Mouse (Mus musculus) thymus, adult 2 months (tissue): ENCODE measurements around the gene Ccnyl1. TPM values are rescaled to one million over a fixed set of nuclear protein-coding genes. Genes with fewer than 3 reads are reported as not detected.
A peak's percentile ranks its signal among the peaks of the same experiment; 100 is the strongest.
"Not testable (repeated sequence)": the region's sequence is repeated elsewhere in the genome, so short reads cannot be mapped to it uniquely, and the experiment has no call there.

Experiments
- DNase-seq: peaks from one replicate; pipeline ENCODE4 v3.0.0; 2021
- H3K27ac ChIP-seq: fragments of 200-500 bp; 2 replicates; pipeline ENCODE4 v1.5.1; 2012; ENCODE audit warnings: low read length, control low read depth; ENCODE audit not compliant: control insufficient read depth, insufficient read depth
- H3K27me3 ChIP-seq: fragments of 200-500 bp; 2 replicates; pipeline ENCODE4 v1.6.1; 2012; ENCODE audit warnings: mild to moderate bottlenecking, low read length, moderate library complexity, mixed read lengths; ENCODE audit not compliant: control insufficient read depth, insufficient read depth
- H3K36me3 ChIP-seq: fragments of 200-500 bp; 2 replicates; pipeline ENCODE4 v1.6.1; 2012; ENCODE audit warnings: mild to moderate bottlenecking, low read length, moderate library complexity; ENCODE audit not compliant: control insufficient read depth, insufficient read depth
- H3K4me1 ChIP-seq: fragments of 200-500 bp; replicated peaks from 2 replicates; pipeline ENCODE4 v1.6.1; 2012; ENCODE audit warnings: low read length; ENCODE audit not compliant: control insufficient read depth, insufficient read depth
- H3K4me3 ChIP-seq: fragments of 200-500 bp; 2 replicates; pipeline ENCODE4 v1.5.1; 2012; ENCODE audit warnings: mild to moderate bottlenecking, low read length, control low read depth, moderate library complexity; ENCODE audit not compliant: control insufficient read depth, insufficient read depth
- CTCF ChIP-seq: fragments of 200-500 bp; IDR thresholded peaks from 2 replicates; pipeline ENCODE4 v1.5.1; 2012; ENCODE audit warnings: mild to moderate bottlenecking, control low read depth, low read length, moderate library complexity, borderline replicate concordance; ENCODE audit not compliant: control insufficient read depth, poor library complexity, insufficient read depth; ENCODE audit errors: extremely low read depth
- POLR2A ChIP-seq: fragments of 200-500 bp; IDR thresholded peaks from 2 replicates; pipeline ENCODE4 v1.6.1; 2012; ENCODE audit warnings: mild to moderate bottlenecking, low read length, control low read depth, moderate library complexity; ENCODE audit not compliant: control insufficient read depth, poor library complexity, insufficient read depth; ENCODE audit errors: extremely low read depth
- WGBS: fragments of 180-500 bp; shearing (Covaris S2); methylation state at CpG from one replicate; pipeline ENCODE4 v1.1.7; 2018; 5-methylcytosine and 5-hydroxymethylcytosine counted together
- polyA plus RNA-seq: library from polyadenylated mRNA; depleted of rRNA; stranded (reverse); fragments of >200 nt; gene quantifications from 2 replicates; pipeline ENCODE4 v1.2.3, GENCODE M21; 2012; rRNA removed

The Ccnyl1 gene
- 13.2 and 19.1 TPM in 2 replicates for polyA plus RNA-seq

GRCm38 (mm10) chr1:64690213-64691013 lies at the start of gene Ccnyl1:
Gene Ccnyl1, plus strand, starts transcription at chr1:64690455.
- no peaks in the 10 kb centered on the region for H3K36me3 ChIP-seq
- no peaks in the 10 kb centered on the region for H3K27me3 ChIP-seq
- no peak within 1 kb of the TSS for H3K27ac ChIP-seq
- peaks cover 2% of the 10 kb centered on the region; the same call in 1 of the 2 replicates for H3K4me1 ChIP-seq
- H3K4me3 ChIP-seq: peak within 1 kb of the TSS; percentile 74
- 5% methylated on average over 71 of the region's 71 CpGs for WGBS
- TF ChIP-seq POLR2A: peak; percentile 59
- no peak for TF ChIP-seq CTCF
- peak; percentile 99 for DNase-seq

- TF ChIP-seq CTCF (no peak), POLR2A (no peak)
- H3K27ac ChIP-seq: no peak overlapping the region
- no peaks in the 10 kb centered on the region for H3K4me1 ChIP-seq
- no peaks in the 10 kb centered on the region for H3K36me3 ChIP-seq
- no peak overlapping the region for H3K4me3 ChIP-seq
- 98% methylated on average over 6 of the region's 6 CpGs for WGBS
- no peak for DNase-seq
- no peaks in the 10 kb centered on the region for H3K27me3 ChIP-seq
Observed at GRCm38 (mm10) chr1:64641069-64641468, 49.2 kb upstream of the Ccnyl1 start.

GRCm38 (mm10) chr1:64642541-64642940 lies 47.7 kb upstream of the Ccnyl1 start:
- not testable (repeated sequence) for H3K27me3 ChIP-seq, H3K27ac ChIP-seq, DNase-seq, H3K4me1 ChIP-seq, H3K4me3 ChIP-seq, H3K36me3 ChIP-seq
- 95% methylated on average over 8 of the region's 8 CpGs for WGBS

- H3K4me1 ChIP-seq: no peaks in the 10 kb centered on the region
- TF ChIP-seq CTCF: no peak
- no peak for TF ChIP-seq POLR2A
- H3K4me3 ChIP-seq: no peak overlapping the region
- H3K36me3 ChIP-seq: no peaks in the 10 kb centered on the region
- H3K27ac ChIP-seq: no peak overlapping the region
- no peaks in the 10 kb centered on the region for H3K27me3 ChIP-seq
- no peak for DNase-seq
- 68% methylated on average over 3 of the region's 3 CpGs for WGBS
Observed at GRCm38 (mm10) chr1:64644513-64644912, 45.7 kb upstream of the Ccnyl1 start.

- 93% methylated on average over 11 of the region's 11 CpGs for WGBS
- Histone ChIP-seq H3K27me3 (no peaks in the 10 kb centered on the region), H3K4me3 (no peak overlapping the region), H3K4me1 (no peaks in the 10 kb centered on the region), H3K36me3 (no peaks in the 10 kb centered on the region), H3K27ac (no peak overlapping the region)
- DNase-seq: no peak
- TF ChIP-seq CTCF: no peak
- TF ChIP-seq POLR2A: no peak
Observed at GRCm38 (mm10) chr1:64649362-64650124, 40.7 kb upstream of the Ccnyl1 start.

GRCm38 (mm10) chr1:64653701-64654100 lies 36.6 kb upstream of the Ccnyl1 start:
- DNase-seq: no peak
- Histone ChIP-seq H3K27ac (no peak overlapping the region), H3K36me3 (no peaks in the 10 kb centered on the region), H3K27me3 (no peaks in the 10 kb centered on the region), H3K4me3 (no peak overlapping the region), H3K4me1 (no peaks in the 10 kb centered on the region)
- TF ChIP-seq CTCF: no peak
- no peak for TF ChIP-seq POLR2A
- WGBS: 97% methylated on average over 6 of the region's 6 CpGs

GRCm38 (mm10) chr1:64655415-64655814 lies 34.8 kb upstream of the Ccnyl1 start:
- Histone ChIP-seq H3K27ac (no peak overlapping the region), H3K4me3 (no peak overlapping the region), H3K4me1 (no peaks in the 10 kb centered on the region), H3K36me3 (no peaks in the 10 kb centered on the region), H3K27me3 (no peaks in the 10 kb centered on the region)
- TF ChIP-seq POLR2A: no peak
- TF ChIP-seq CTCF: no peak
- no peak for DNase-seq
- 53% methylated on average over 1 of the region's 1 CpGs for WGBS
